Mouse (Mus musculus) ES-Bruce4 (cell line): ENCODE data around the gene Tgm1. TPM values are rescaled to one million over a fixed set of nuclear protein-coding genes. Genes with fewer than 3 reads are reported as not detected.

ENCODE experiments used
- H3K27ac ChIP-seq: 2 replicates; pipeline ENCODE4 v1.5.1; 2012; ENCODE audit warnings: low read length, inconsistent platforms; ENCODE audit not compliant: insufficient read depth
- H3K27me3 ChIP-seq: 2 replicates; pipeline ENCODE4 v1.6.1; 2012; ENCODE audit warnings: mild to moderate bottlenecking, low read length, inconsistent platforms; ENCODE audit not compliant: control insufficient read depth, poor library complexity, insufficient read depth, severe bottlenecking
- H3K36me3 ChIP-seq: 2 replicates; pipeline ENCODE4 v1.6.1; 2012; ENCODE audit warnings: inconsistent platforms, mild to moderate bottlenecking, low read length, moderate library complexity; ENCODE audit not compliant: control insufficient read depth, poor library complexity, insufficient read depth, severe bottlenecking
- H3K4me1 ChIP-seq: one replicate; pipeline ENCODE4 v1.8.1; 2011; ENCODE audit warnings: low read length; ENCODE audit not compliant: control insufficient read depth, insufficient read depth
- H3K4me3 ChIP-seq: 2 replicates; pipeline ENCODE4 v1.5.1; 2011; ENCODE audit warnings: low read depth, mild to moderate bottlenecking, low read length
- H3K9ac ChIP-seq: 2 replicates; pipeline ENCODE4 v1.6.1; 2012; ENCODE audit warnings: low read depth, mild to moderate bottlenecking, inconsistent platforms; ENCODE audit not compliant: poor library complexity, severe bottlenecking
- H3K9me3 ChIP-seq: replicated peaks from 2 replicates; pipeline ENCODE4 v1.6.1; 2012; ENCODE audit warnings: mild to moderate bottlenecking, low read length, inconsistent platforms; ENCODE audit not compliant: control insufficient read depth, poor library complexity, insufficient read depth, severe bottlenecking
- CTCF ChIP-seq: IDR thresholded peaks from one replicate; pipeline ENCODE4 v1.8.1; 2011; ENCODE audit warnings: low read depth, low read length
- EP300 ChIP-seq: IDR thresholded peaks from 2 replicates; pipeline ENCODE4 v1.6.1; 2011; ENCODE audit warnings: low read depth, low read length; ENCODE audit not compliant: insufficient read depth
- POLR2A ChIP-seq: IDR thresholded peaks from one replicate; pipeline ENCODE4 v1.8.1; 2011; ENCODE audit warnings: low read length; ENCODE audit not compliant: insufficient read depth
- polyA plus RNA-seq: library from polyadenylated mRNA; stranded (reverse); fragments of >200 nt; gene quantifications from 2 replicates; pipeline ENCODE4 v1.2.4, GENCODE M21; 2011; ENCODE audit warnings: low read depth; ENCODE audit not compliant: missing spikeins, insufficient read depth, insufficient read length

The Tgm1 gene
- polyA plus RNA-seq, 1 experiment, result 24.3 TPM

- Histone ChIP-seq H3K27me3 (no peaks in the 10 kb centered on the region), H3K27ac (peak within 1 kb of the TSS; percentile 46; the same call in 1 of the 2 replicates), H3K9me3 (no peaks in the 10 kb centered on the region), H3K4me1 (no peaks in the 10 kb centered on the region), H3K9ac (peak within 1 kb of the TSS; percentile 54), H3K36me3 (peaks cover 17% of the 10 kb centered on the region), H3K4me3 (peak within 1 kb of the TSS; percentile 83)
- TF ChIP-seq POLR2A, result peak; percentile 27
- TF ChIP-seq CTCF, result peak; percentile 91
- peak; percentile 78 for TF ChIP-seq EP300
Measured at GRCm38 (mm10) chr14:55721700-55722437, 8.1 kb upstream of the Tgm1 start, which contains the start of gene Rabggta. Rabggta (minus strand) TSS chr14:55722263.

- H3K4me3 ChIP-seq, result peak overlapping the region; percentile 10; the same call in 1 of the 2 replicates
- H3K9me3 ChIP-seq, result no peaks in the 10 kb centered on the region
- H3K27me3 ChIP-seq, result no peaks in the 10 kb centered on the region
- peaks cover 22% of the 10 kb centered on the region for H3K36me3 ChIP-seq
- H3K27ac ChIP-seq, result no peak overlapping the region
- TF ChIP-seq EP300 (no peak), CTCF (no peak), POLR2A (no peak)
- peak overlapping the region; percentile 40 for H3K9ac ChIP-seq
- no peaks in the 10 kb centered on the region for H3K4me1 ChIP-seq
Measured at GRCm38 (mm10) chr14:55721076-55721475, 7.3 kb upstream of the Tgm1 start.

GRCm38 (mm10) chr14:55720666-55721065 lies 6.9 kb upstream of the Tgm1 start:
- Histone ChIP-seq H3K36me3 (peaks cover 22% of the 10 kb centered on the region), H3K4me1 (no peaks in the 10 kb centered on the region), H3K9me3 (no peaks in the 10 kb centered on the region), H3K9ac (peak overlapping the region; percentile 40), H3K4me3 (peak overlapping the region; percentile 35), H3K27me3 (no peaks in the 10 kb centered on the region), H3K27ac (no peak overlapping the region)
- TF ChIP-seq POLR2A (no peak), EP300 (no peak), CTCF (no peak)

- H3K27me3 ChIP-seq, result no peaks in the 10 kb centered on the region
- no peaks in the 10 kb centered on the region for H3K9me3 ChIP-seq
- no peak for TF ChIP-seq POLR2A
- TF ChIP-seq EP300, result no peak
- TF ChIP-seq CTCF, result no peak
- no peak overlapping the region for H3K27ac ChIP-seq
- H3K4me3 ChIP-seq, result peak overlapping the region; percentile 3
- H3K4me1 ChIP-seq, result no peaks in the 10 kb centered on the region
- no peak overlapping the region for H3K9ac ChIP-seq
- peaks cover 22% of the 10 kb centered on the region for H3K36me3 ChIP-seq
Measured at GRCm38 (mm10) chr14:55719737-55720136, 6.0 kb upstream of the Tgm1 start.

- Histone ChIP-seq H3K9ac (no peak overlapping the region), H3K27me3 (no peaks in the 10 kb centered on the region), H3K4me1 (peaks cover 2% of the 10 kb centered on the region), H3K27ac (no peak overlapping the region), H3K4me3 (no peak overlapping the region), H3K9me3 (no peaks in the 10 kb centered on the region), H3K36me3 (peaks cover 22% of the 10 kb centered on the region)
- TF ChIP-seq CTCF, result no peak
- TF ChIP-seq EP300, result no peak
- TF ChIP-seq POLR2A, result no peak
Measured at GRCm38 (mm10) chr14:55716884-55717283, 3.2 kb upstream of the Tgm1 start.

- Histone ChIP-seq H3K36me3 (peaks cover 22% of the 10 kb centered on the region), H3K27ac (no peak overlapping the region), H3K9me3 (no peaks in the 10 kb centered on the region), H3K4me3 (no peak overlapping the region), H3K9ac (no peak overlapping the region), H3K4me1 (peaks cover 4% of the 10 kb centered on the region), H3K27me3 (no peaks in the 10 kb centered on the region)
- TF ChIP-seq EP300 (no peak), POLR2A (no peak), CTCF (no peak)
Measured at GRCm38 (mm10) chr14:55716271-55716670, 2.5 kb upstream of the Tgm1 start.
